Comparison of ENCODE assay signal across 32 mouse cellular contexts in genomic region chr3:103445852-103446251, GRCm38 (mm10).
DNase-seq lines count a peak whose midpoint lies in the region; ATAC-seq and TF ChIP-seq lines count a peak whose summit lies in the region.
"Had no signal": no experiment of that assay in that cellular context is flagged by ENCODE, and none has a peak within 500 bp of the region (broad histone marks: within the 10 kb centered on the region; RNA-seq: fewer than 3 reads in every experiment).

No protein-coding gene starts in this region.

- H3K9ac ChIP-seq in lung, postnatal 0 days (replicated peaks; ENCODE audit: low read depth) = no peak overlapping the region
- H3K9ac ChIP-seq: embryonic facial prominence, embryonic 13.5 days; forebrain, embryonic 12.5 days; forebrain, embryonic 15.5 days; heart, embryonic 12.5 days; heart, embryonic 15.5 days; hindbrain, embryonic 13.5 days had no signal

- no peak for TF ChIP-seq CTCF in bone marrow macrophage, adult 2 months (IDR thresholded peaks at IDR 0.05; ENCODE audit: low read depth, low read length)
- no peak for TF ChIP-seq CTCF in olfactory bulb, adult 2 months (IDR thresholded peaks at IDR 0.05; ENCODE audit: insufficient read depth, low read depth, low read length)
- no peak for TF ChIP-seq CTCF in lung, postnatal 0 days (IDR thresholded peaks at IDR 0.05)

- no peak overlapping the region for H3K4me3 ChIP-seq in bone marrow macrophage, adult 2 months (ENCODE audit: insufficient read depth, low read length)
- no peak overlapping the region for H3K4me3 ChIP-seq in olfactory bulb, adult 2 months (ENCODE audit: insufficient read depth, low read depth, low read length)
- H3K4me3 ChIP-seq in lung, postnatal 0 days (ENCODE audit: low read depth, low read length) = no peak overlapping the region
- H3K4me3 ChIP-seq: embryonic facial prominence, embryonic 10.5 days; embryonic facial prominence, embryonic 13.5 days; erythroblast, embryonic 14.5 days; forebrain, embryonic 12.5 days; forebrain, embryonic 15.5 days; gastrocnemius, adult 2 months; heart, embryonic 12.5 days; heart, embryonic 15.5 days; hindbrain, embryonic 10.5 days; hindbrain, embryonic 13.5 days had no signal

- H3K9me3 ChIP-seq in lung, postnatal 0 days (ENCODE audit: low read length) = no peaks in the 10 kb centered on the region
- H3K9me3 ChIP-seq: embryonic facial prominence, embryonic 10.5 days; embryonic facial prominence, embryonic 13.5 days; forebrain, embryonic 12.5 days; forebrain, embryonic 15.5 days; heart, embryonic 12.5 days; heart, embryonic 15.5 days; hindbrain, embryonic 10.5 days; hindbrain, embryonic 13.5 days had no signal

- WGBS in olfactory bulb, adult 2 months = 43% methylated on average over 8 of the region's 8 CpGs
- WGBS in lung, postnatal 0 days = 92% methylated on average over 8 of the region's 8 CpGs

- DNase-seq in right cerebral cortex, adult 18-20 months = peak; percentile 23
- no peak for DNase-seq in right cerebral cortex, postnatal 25 days
- DNase-seq in lung, postnatal 0 days (ENCODE audit: low spot score) = no peak
- no peak for DNase-seq in gastrocnemius, postnatal 14 days
- no peak for DNase-seq in MN1 (ENCODE audit: low spot score)
- DNase-seq: adrenal gland, postnatal 10 days; adrenal gland, postnatal 36 days; cerebellum, adult 11-12 months; cerebellum, adult 8-10 months; cerebellum, postnatal 10 days; cerebellum, postnatal 36 days; embryo, embryonic 11 days; gastrocnemius, adult 2 months; gastrocnemius, postnatal 25 days; heart, adult 18-20 months; heart, postnatal 10 days; heart, postnatal 36 days had no signal

- peak overlapping the region; percentile 94 for H3K27ac ChIP-seq in bone marrow macrophage, adult 2 months (ENCODE audit: insufficient read depth, low read depth, low read length)
- H3K27ac ChIP-seq in olfactory bulb, adult 2 months (ENCODE audit: insufficient read depth, low read depth, low read length) = peak overlapping the region; percentile 98
- no peak overlapping the region for H3K27ac ChIP-seq in lung, postnatal 0 days (ENCODE audit: low read length)
- H3K27ac ChIP-seq: embryonic facial prominence, embryonic 10.5 days; embryonic facial prominence, embryonic 13.5 days; forebrain, embryonic 12.5 days; forebrain, embryonic 15.5 days; gastrocnemius, adult 2 months; heart, embryonic 15.5 days; hindbrain, embryonic 10.5 days; hindbrain, embryonic 13.5 days had no signal

- no peak for ATAC-seq in lung, postnatal 0 days
- ATAC-seq: CD4-positive, CD25-positive, alpha-beta regulatory T cell, adult 4 months; forebrain, embryonic 15.5 days; hindbrain, embryonic 16.5 days; inflammation-experienced regulatory T-cells, adult 6 months; intestine, embryonic 16.5 days had no signal

- TF ChIP-seq POLR2A in bone marrow macrophage, adult 2 months (IDR thresholded peaks at IDR 0.05; ENCODE audit: borderline replicate concordance, low read depth, low read length) = no peak
- TF ChIP-seq POLR2A in olfactory bulb, adult 2 months (IDR thresholded peaks at IDR 0.05; ENCODE audit: insufficient read depth, low read depth, low read length) = no peak

- intact Hi-C loops in gastrocnemius, postnatal 14 days (cut with DNase I; ENCODE audit: low total_unique reads) = no loop called here

- peaks cover 53% of the 10 kb centered on the region for H3K4me1 ChIP-seq in bone marrow macrophage, adult 2 months (ENCODE audit: control insufficient read depth, insufficient read depth, low read length)
- 0 out of 2 replicates have a peak, but pooled peaks cover 2% of the 10 kb centered on the region for H3K4me1 ChIP-seq in olfactory bulb, adult 2 months (ENCODE audit: control insufficient read depth, insufficient read depth, low read length)
- H3K4me1 ChIP-seq in lung, postnatal 0 days (ENCODE audit: insufficient read depth, low read depth, low read length) = no peaks in the 10 kb centered on the region
- H3K4me1 ChIP-seq: embryonic facial prominence, embryonic 13.5 days; forebrain, embryonic 12.5 days; forebrain, embryonic 15.5 days; hindbrain, embryonic 13.5 days had no signal

- H3K4me2 ChIP-seq in lung, postnatal 0 days (replicated peaks; ENCODE audit: low read depth, low read length) = no peak overlapping the region
- H3K4me2 ChIP-seq: embryonic facial prominence, embryonic 13.5 days; forebrain, embryonic 12.5 days; forebrain, embryonic 15.5 days; heart, embryonic 12.5 days; heart, embryonic 15.5 days; hindbrain, embryonic 13.5 days had no signal

- no peak for TF ChIP-seq EP300 in lung, postnatal 0 days (IDR thresholded peaks at IDR 0.05)

- H3K27me3 ChIP-seq in lung, postnatal 0 days (replicated peaks; ENCODE audit: insufficient read depth, low read length) = no peaks in the 10 kb centered on the region
- H3K27me3 ChIP-seq: embryonic facial prominence, embryonic 13.5 days; forebrain, embryonic 12.5 days; forebrain, embryonic 15.5 days; heart, embryonic 12.5 days; heart, embryonic 15.5 days; hindbrain, embryonic 13.5 days had no signal

- H3K36me3 ChIP-seq in lung, postnatal 0 days (ENCODE audit: insufficient read depth, low read length) = no peaks in the 10 kb centered on the region
- H3K36me3 ChIP-seq: embryonic facial prominence, embryonic 10.5 days; embryonic facial prominence, embryonic 13.5 days; forebrain, embryonic 12.5 days; forebrain, embryonic 15.5 days; heart, embryonic 12.5 days; heart, embryonic 15.5 days; hindbrain, embryonic 10.5 days; hindbrain, embryonic 13.5 days had no signal
